In the genomic region with DNA sequence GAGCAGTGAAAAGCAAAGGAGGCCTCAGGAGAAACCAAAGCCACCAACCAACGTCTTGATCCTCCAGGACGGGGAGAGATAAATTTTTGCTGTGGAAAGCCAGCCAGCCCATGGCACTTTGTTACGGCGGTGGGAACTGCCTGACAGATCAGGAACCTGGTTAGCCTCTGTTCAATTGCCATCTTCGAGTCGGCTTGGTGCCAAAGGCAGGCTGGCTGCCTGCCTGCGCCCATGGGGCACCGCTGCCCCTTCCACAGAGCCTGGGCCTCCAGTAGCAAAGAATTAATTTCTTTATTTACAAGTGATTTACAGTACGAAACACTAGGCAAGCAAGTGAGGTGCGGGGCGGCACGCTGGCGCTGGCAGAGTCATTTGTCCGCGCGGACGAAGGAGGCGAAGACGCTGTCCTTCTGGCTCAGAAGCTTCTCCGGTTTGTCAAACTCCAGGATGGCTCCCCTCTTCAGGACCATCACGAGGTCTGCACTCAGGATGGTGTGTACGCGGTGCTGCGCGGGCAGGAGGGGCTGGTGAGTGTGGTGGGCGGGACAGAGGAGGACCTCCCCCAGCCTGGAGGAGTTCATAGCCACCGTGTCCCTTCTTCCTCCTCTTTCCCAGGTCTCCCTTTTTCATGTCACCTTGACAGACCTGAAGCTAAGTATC, we compare ENCODE assay signal across 16 mouse cellular contexts. TPM values are rescaled to one million over a fixed set of nuclear protein-coding genes. Genes with fewer than 3 reads are reported as not detected.
DNase-seq lines count a peak whose midpoint lies in the region; ATAC-seq and TF ChIP-seq lines count a peak whose summit lies in the region.
"Had no signal": no experiment of that assay in that cellular context is flagged by ENCODE, and none has a peak within 500 bp of the region (broad histone marks: within the 10 kb centered on the region; RNA-seq: fewer than 3 reads in every experiment).

No protein-coding gene starts in this region.

- ATAC-seq in forebrain, embryonic 15.5 days (replicated peaks): 0 out of 2 replicates have a peak, but pooled peaks have one; percentile 16
- ATAC-seq in forebrain, embryonic 11.5 days (replicated peaks; ENCODE audit: low FRiP score): no peak
- ATAC-seq in limb, embryonic 12.5 days (ENCODE audit: insufficient number of reproducible peaks, insufficient read depth, low FRiP score, low TSS enrichment, low read depth): no peak
- ATAC-seq in hindbrain, postnatal 0 days: no peak
- no peak for ATAC-seq in megakaryocyte-erythroid progenitor cell, adult 5-6 weeks (replicated peaks; ENCODE audit: low FRiP score, low TSS enrichment, poor library complexity, severe bottlenecking)
- ATAC-seq: liver, embryonic 12.5 days had no signal

- peaks cover 38% of the 10 kb centered on the region for H3K4me1 ChIP-seq in forebrain, embryonic 15.5 days
- H3K4me1 ChIP-seq in forebrain, embryonic 11.5 days (replicated peaks; ENCODE audit: control insufficient read depth, insufficient read depth, low read length): no peaks in the 10 kb centered on the region
- H3K4me1 ChIP-seq in limb, embryonic 12.5 days (replicated peaks): no peaks in the 10 kb centered on the region
- peaks cover 13% of the 10 kb centered on the region for H3K4me1 ChIP-seq in limb, embryonic 10.5 days
- H3K4me1 ChIP-seq in hindbrain, postnatal 0 days (ENCODE audit: insufficient read depth, low read length): peaks cover 16% of the 10 kb centered on the region
- H3K4me1 ChIP-seq: stomach, embryonic 15.5 days had no signal

- no peaks in the 10 kb centered on the region for H3K9me3 ChIP-seq in forebrain, embryonic 15.5 days
- H3K9me3 ChIP-seq in forebrain, embryonic 11.5 days (ENCODE audit: control insufficient read depth, low read length): no peaks in the 10 kb centered on the region
- H3K9me3 ChIP-seq in limb, embryonic 12.5 days: no peaks in the 10 kb centered on the region
- no peaks in the 10 kb centered on the region for H3K9me3 ChIP-seq in limb, embryonic 10.5 days (replicated peaks)
- no peaks in the 10 kb centered on the region for H3K9me3 ChIP-seq in hindbrain, postnatal 0 days (ENCODE audit: low read length)
- H3K9me3 ChIP-seq: G1E; liver, embryonic 12.5 days; stomach, embryonic 15.5 days had no signal

- no peak overlapping the region for H3K9ac ChIP-seq in forebrain, embryonic 15.5 days (replicated peaks)
- H3K9ac ChIP-seq in forebrain, embryonic 11.5 days (ENCODE audit: low read length): no peak overlapping the region
- 0 out of 2 replicates have a peak overlapping the region, but pooled peaks have one; percentile 12 for H3K9ac ChIP-seq in limb, embryonic 12.5 days (replicated peaks)
- no peak overlapping the region for H3K9ac ChIP-seq in hindbrain, postnatal 0 days (replicated peaks; ENCODE audit: low read length)
- H3K9ac ChIP-seq: liver, embryonic 12.5 days; stomach, embryonic 15.5 days had no signal

- WGBS in forebrain, embryonic 15.5 days: 54% methylated on average over 27 of the region's 27 CpGs
- WGBS in forebrain, embryonic 11.5 days: 88% methylated on average over 27 of the region's 27 CpGs
- WGBS in limb, embryonic 12.5 days: 85% methylated on average over 27 of the region's 27 CpGs
- 83% methylated on average over 27 of the region's 27 CpGs for WGBS in limb, embryonic 10.5 days
- WGBS in hindbrain, postnatal 0 days: 34% methylated on average over 27 of the region's 27 CpGs

- no peaks in the 10 kb centered on the region for H3K27me3 ChIP-seq in forebrain, embryonic 15.5 days
- H3K27me3 ChIP-seq in forebrain, embryonic 11.5 days (ENCODE audit: control insufficient read depth, insufficient read depth, low read length): no peaks in the 10 kb centered on the region
- peaks cover 13% of the 10 kb centered on the region for H3K27me3 ChIP-seq in limb, embryonic 12.5 days
- peaks cover 19% of the 10 kb centered on the region for H3K27me3 ChIP-seq in limb, embryonic 10.5 days (ENCODE audit: low read depth, poor library complexity, severe bottlenecking)
- no peaks in the 10 kb centered on the region for H3K27me3 ChIP-seq in hindbrain, postnatal 0 days (ENCODE audit: insufficient read depth, low read length)
- H3K27me3 ChIP-seq: stomach, embryonic 15.5 days had no signal

- DNase-seq in forebrain, embryonic 11.5 days (ENCODE audit: low spot score): no peak
- DNase-seq in limb, embryonic 10.5 days (ENCODE audit: low spot score): no peak
- peak; percentile 67 for DNase-seq in cerebellum, adult 8-10 months
- DNase-seq in hindbrain, postnatal 0 days (ENCODE audit: low spot score): peak; percentile 77
- no peak for DNase-seq in ovary, postnatal 14 days (ENCODE audit: low spot score)
- DNase-seq: gastrocnemius, adult 2 months; kidney, postnatal 10 days; lung, postnatal 14 days; thymus, postnatal 36 days had no signal

- H3K4me2 ChIP-seq in forebrain, embryonic 15.5 days (replicated peaks): peak overlapping the region; percentile 25
- H3K4me2 ChIP-seq in forebrain, embryonic 11.5 days (ENCODE audit: low read depth, low read length, severe bottlenecking): no peak overlapping the region
- H3K4me2 ChIP-seq in limb, embryonic 12.5 days: no peak overlapping the region
- peak overlapping the region; percentile 11; the same call in 1 of the 2 replicates for H3K4me2 ChIP-seq in hindbrain, postnatal 0 days (ENCODE audit: low read depth, low read length)
- H3K4me2 ChIP-seq: liver, embryonic 12.5 days; stomach, embryonic 15.5 days had no signal

- H3K4me3 ChIP-seq in forebrain, embryonic 15.5 days: no peak overlapping the region
- no peak overlapping the region for H3K4me3 ChIP-seq in forebrain, embryonic 11.5 days (ENCODE audit: low read depth, low read length)
- H3K4me3 ChIP-seq in limb, embryonic 12.5 days (replicated peaks): no peak overlapping the region
- H3K4me3 ChIP-seq in limb, embryonic 10.5 days: no peak overlapping the region
- no peak overlapping the region for H3K4me3 ChIP-seq in hindbrain, postnatal 0 days (ENCODE audit: low read length)
- H3K4me3 ChIP-seq: gastrocnemius, adult 2 months; liver, embryonic 12.5 days; stomach, embryonic 15.5 days had no signal

- no peak for TF ChIP-seq CTCF in hindbrain, postnatal 0 days (IDR thresholded peaks at IDR 0.05; ENCODE audit: low read depth)

- H3K36me3 ChIP-seq in forebrain, embryonic 15.5 days: no peaks in the 10 kb centered on the region
- H3K36me3 ChIP-seq in forebrain, embryonic 11.5 days (ENCODE audit: control insufficient read depth, insufficient read depth, low read length): no peaks in the 10 kb centered on the region
- no peaks in the 10 kb centered on the region for H3K36me3 ChIP-seq in limb, embryonic 12.5 days
- no peaks in the 10 kb centered on the region for H3K36me3 ChIP-seq in limb, embryonic 10.5 days
- no peaks in the 10 kb centered on the region for H3K36me3 ChIP-seq in hindbrain, postnatal 0 days (ENCODE audit: insufficient read depth, low read length)
- H3K36me3 ChIP-seq: G1E; liver, embryonic 12.5 days; stomach, embryonic 15.5 days had no signal

- peak overlapping the region; percentile 94 for H3K27ac ChIP-seq in forebrain, embryonic 15.5 days (replicated peaks)
- no peak overlapping the region for H3K27ac ChIP-seq in forebrain, embryonic 11.5 days (ENCODE audit: low read depth, low read length)
- no peak overlapping the region for H3K27ac ChIP-seq in limb, embryonic 12.5 days
- H3K27ac ChIP-seq in limb, embryonic 10.5 days: no peak overlapping the region
- H3K27ac ChIP-seq in hindbrain, postnatal 0 days: peak overlapping the region; percentile 54
- H3K27ac ChIP-seq: gastrocnemius, adult 2 months; liver, embryonic 12.5 days; stomach, embryonic 15.5 days had no signal

RNA-seq across cellular contexts. Expression of a gene that starts 3.8 kb away (rescaled TPM):
- polyA plus RNA-seq in forebrain, embryonic 15.5 days (2015; fragmentation: Nextera tagmentation; extraction: Ambion mirVana): 4.8 and 5.2 TPM in 2 replicates
- 0.20 and 0.48 TPM in 2 replicates for polyA plus RNA-seq in forebrain, embryonic 11.5 days (2014; fragmentation: Nextera tagmentation; extraction: Ambion mirVana)
- 0.09 and 0.30 TPM in 2 replicates for polyA plus RNA-seq in limb, embryonic 12.5 days (2016; fragmentation: Nextera tagmentation; extraction: Ambion mirVana)
- 0.06 and 0.13 TPM in 2 replicates for polyA plus RNA-seq in limb, embryonic 10.5 days (2016; fragmentation: Nextera tagmentation; extraction: Ambion mirVana)
- 13.2 and 18.7 TPM in 2 replicates for total RNA-seq in hindbrain, postnatal 0 days (2014; rRNA removed)
- polyA plus RNA-seq in hindbrain, postnatal 0 days (2015; fragmentation: Nextera tagmentation; extraction: Ambion mirVana): 2.4 and 3.0 TPM in 2 replicates
- total RNA-seq in megakaryocyte-erythroid progenitor cell, adult 5-6 weeks (2014; fragmentation: Nextera tagmentation): not detected in 2 replicates
- total RNA-seq in megakaryocyte-erythroid progenitor cell, adult 5-6 weeks (2017): not detected in 2 replicates
- total RNA-seq: G1E had no signal
- polyA plus RNA-seq: C2C12; G1E; liver, embryonic 12.5 days had no signal

Comparison
In these comparisons a context has a peak if more than half of its experiments do, and no peak if none do; other contexts are left out.
1. H3K27ac ChIP-seq: peak in forebrain, embryonic 15.5 days (single experiment) and hindbrain, postnatal 0 days (single experiment); none in forebrain, embryonic 11.5 days (single experiment), limb, embryonic 12.5 days (single experiment) and limb, embryonic 10.5 days (single experiment).
2. H3K4me2 ChIP-seq: peak in forebrain, embryonic 15.5 days (single experiment) and hindbrain, postnatal 0 days (single experiment); none in forebrain, embryonic 11.5 days (single experiment) and limb, embryonic 12.5 days (single experiment).
3. DNase-seq: peak in cerebellum, adult 8-10 months (single experiment) and hindbrain, postnatal 0 days (single experiment); none in forebrain, embryonic 11.5 days (single experiment), limb, embryonic 10.5 days (single experiment) and ovary, postnatal 14 days (single experiment).